Mouse (Mus musculus): ENCODE results near the gene Mrgprb4.

The Mrgprb4 gene

GRCm38 (mm10) chr7:48199188-48199587, at the start of gene Mrgprb4:
Gene Mrgprb4 (minus strand): TSS chr7:48199288.
- DNase-seq (ENCODE audit: low read depth, low spot score) = no peak

- no peak for DNase-seq (ENCODE audit: low read depth, low spot score)
Measured at GRCm38 (mm10) chr7:48226114-48226513, 27.0 kb upstream of the Mrgprb4 start.

DNA sequence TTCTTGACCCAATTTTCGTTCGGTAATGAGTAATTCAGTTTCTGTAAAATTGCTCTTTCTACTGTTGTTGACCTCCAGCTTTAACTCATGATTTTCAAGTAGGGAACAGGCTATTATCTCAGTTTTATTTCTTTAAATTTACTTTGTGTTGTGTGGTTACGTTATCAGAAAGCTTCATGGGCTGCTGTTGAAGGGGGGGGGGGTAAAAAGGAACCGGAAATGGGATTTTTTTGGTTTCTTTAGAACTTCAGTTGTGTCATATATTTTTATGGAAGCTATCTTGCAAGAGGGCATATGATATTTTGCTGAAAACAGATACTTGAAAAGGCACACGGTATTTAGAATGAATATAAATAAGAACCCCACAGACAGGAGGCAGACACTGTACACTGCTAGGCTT, 26.0 kb upstream of the Mrgprb4 start:
- DNase-seq (ENCODE audit: low read depth, low spot score) = no peak

DNA sequence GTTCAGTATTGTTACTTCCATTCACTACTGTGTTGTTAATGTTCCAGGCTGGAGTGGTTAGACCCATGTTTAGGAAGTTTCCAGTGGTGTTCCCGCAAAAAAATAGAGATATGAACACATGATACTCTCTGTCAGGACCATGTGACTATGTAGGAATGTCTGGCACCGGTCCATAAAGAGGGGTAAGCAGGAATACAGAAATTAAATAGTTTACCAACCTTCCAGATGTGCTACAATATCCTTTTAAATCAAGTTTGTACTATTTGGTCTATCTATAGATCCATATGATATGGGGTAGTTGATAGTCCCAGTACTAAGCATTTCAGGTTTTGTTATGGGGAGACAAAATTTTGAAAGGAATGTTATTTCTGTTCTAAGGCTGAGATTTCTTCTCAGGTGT, 30.2 kb downstream of the Mrgprb4 start, which contains the start of gene Mrgprb5:
Mrgprb5 (minus strand) TSS at position 101 of the 400 bp plus-strand sequence.
- DNase-seq (ENCODE audit: low read depth, low spot score) = no peak

- DNase-seq (ENCODE audit: low read depth, low spot score) = no peak
Measured at GRCm38 (mm10) chr7:48167471-48167870, 31.6 kb downstream of the Mrgprb4 start.

Measured in telencephalon, adult 2 months (tissue).